Mouse (Mus musculus) kidney, adult 8-10 months (tissue): ENCODE measurements around the gene Tead1.
A peak's percentile ranks its signal among the peaks of the same experiment; 100 is the strongest.
"Not testable (repeated sequence)": the region's sequence is repeated elsewhere in the genome, so short reads cannot be mapped to it uniquely, and the experiment has no call there.

ENCODE experiments used
- DNase-seq, 2 experiments: peaks; one replicate each; pipeline ENCODE4 v3.0.0; 2022

Gene Tead1

GRCm38 (mm10) chr7:112935876-112936275 is 256.8 kb downstream of the Tead1 start:
- not testable (repeated sequence) for DNase-seq

GRCm38 (mm10) chr7:112937089-112937488 is 258.0 kb downstream of the Tead1 start:
- DNase-seq = no peak

- no peak for DNase-seq
Observed at GRCm38 (mm10) chr7:112938959-112939358, 259.8 kb downstream of the Tead1 start.

- DNase-seq = no peak
Observed at GRCm38 (mm10) chr7:112942567-112942966, 263.4 kb downstream of the Tead1 start.

- DNase-seq = no peak
Observed at GRCm38 (mm10) chr7:112943056-112943455, 263.9 kb downstream of the Tead1 start.

- peak; percentile 61 to 78 for DNase-seq
Observed at GRCm38 (mm10) chr7:112946706-112947105, 267.6 kb downstream of the Tead1 start.

GRCm38 (mm10) chr7:112953777-112954291 is 274.7 kb downstream of the Tead1 start, which contains the start of gene Rassf10:
TSS of gene Rassf10 (plus strand) at chr7:112953962.
- peak; percentile 91 to 94 for DNase-seq

GRCm38 (mm10) chr7:112954351-112955102 is 275.4 kb downstream of the Tead1 start:
- DNase-seq = no peak

- DNase-seq = peak in 1 of 2 experiments; percentile 37
Observed at GRCm38 (mm10) chr7:112955103-112955827, 276.1 kb downstream of the Tead1 start.

GRCm38 (mm10) chr7:112955955-112956354 is 276.8 kb downstream of the Tead1 start:
- DNase-seq = no peak
